Mouse (Mus musculus): Measurements from ENCODE around the gene Vps8. TPM values are rescaled to one million over a fixed set of nuclear protein-coding genes. Genes with fewer than 3 reads are reported as not detected.

Gene Vps8
- polyA plus RNA-seq (2015; fragmentation: Nextera tagmentation; extraction: Ambion mirVana), result 21.6 and 25.6 TPM in 2 replicates

DNA sequence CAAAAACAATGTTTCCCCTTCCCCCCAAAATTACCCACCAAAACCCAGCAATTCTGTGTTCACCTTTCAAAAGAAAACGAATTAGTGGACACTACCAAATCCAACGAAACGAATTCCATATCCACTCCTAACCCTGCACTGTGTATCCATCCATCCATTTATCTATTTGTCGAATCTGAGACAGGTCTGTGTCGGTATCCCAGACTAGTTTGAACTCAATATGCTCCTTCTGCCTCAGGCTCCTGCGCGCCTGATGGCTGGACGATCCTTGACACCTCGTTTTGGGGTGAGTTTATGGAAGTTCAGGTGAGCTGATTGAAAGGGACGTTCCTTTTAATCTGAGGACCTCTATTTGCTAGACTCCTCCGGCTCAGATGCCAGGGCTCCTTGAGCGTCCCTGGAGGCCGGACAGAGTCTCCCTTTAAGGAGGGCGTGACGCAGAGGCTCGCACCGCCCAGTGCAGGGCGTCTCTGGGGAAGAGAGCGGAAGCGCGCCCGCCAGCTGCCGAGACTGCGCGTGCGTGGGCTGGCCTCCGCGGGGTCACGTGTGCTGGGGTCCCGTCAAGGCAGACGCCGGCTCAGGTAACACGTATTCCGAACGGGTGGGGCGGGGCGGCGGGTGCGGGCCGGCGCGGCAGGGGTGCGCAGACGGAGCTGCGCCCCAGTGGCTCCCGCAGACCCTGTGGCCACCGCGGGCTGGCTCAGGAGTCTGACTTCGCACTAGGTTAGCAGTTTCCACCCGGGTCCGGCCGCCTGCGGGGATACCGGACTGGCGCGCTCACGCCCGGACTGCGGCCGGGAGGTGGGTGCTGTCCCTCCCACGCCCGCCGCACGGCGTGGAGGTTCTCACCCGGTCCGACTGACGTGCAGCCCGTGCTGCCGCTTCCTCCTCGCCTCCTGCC is at the start of gene Vps8:
TSS of gene Vps8 (plus strand) at position 474 of the 901 bp plus-strand sequence.
- Histone ChIP-seq H3K27me3 (ENCODE audit: insufficient read depth, low read length) (no peaks in the 10 kb centered on the region), H3K4me2 (replicated peaks; ENCODE audit: low read depth, low read length) (peak within 1 kb of the TSS; percentile 96), H3K4me3 (ENCODE audit: low read length) (peak within 1 kb of the TSS; percentile 89), H3K9me3 (ENCODE audit: low read length) (no peaks in the 10 kb centered on the region), H3K27ac (ENCODE audit: low read length) (peak within 1 kb of the TSS; percentile 83), H3K4me1 (ENCODE audit: insufficient read depth, low read length) (peaks cover 8% of the 10 kb centered on the region), H3K9ac (replicated peaks; ENCODE audit: low read length) (peak within 1 kb of the TSS; percentile 92), H3K36me3 (ENCODE audit: insufficient read depth, low read length) (no peaks in the 10 kb centered on the region)
- ATAC-seq (ENCODE audit: low FRiP score, low TSS enrichment), result peak; percentile 99
- WGBS, result under 1% methylated on average over 65 of the region's 71 CpGs

DNA sequence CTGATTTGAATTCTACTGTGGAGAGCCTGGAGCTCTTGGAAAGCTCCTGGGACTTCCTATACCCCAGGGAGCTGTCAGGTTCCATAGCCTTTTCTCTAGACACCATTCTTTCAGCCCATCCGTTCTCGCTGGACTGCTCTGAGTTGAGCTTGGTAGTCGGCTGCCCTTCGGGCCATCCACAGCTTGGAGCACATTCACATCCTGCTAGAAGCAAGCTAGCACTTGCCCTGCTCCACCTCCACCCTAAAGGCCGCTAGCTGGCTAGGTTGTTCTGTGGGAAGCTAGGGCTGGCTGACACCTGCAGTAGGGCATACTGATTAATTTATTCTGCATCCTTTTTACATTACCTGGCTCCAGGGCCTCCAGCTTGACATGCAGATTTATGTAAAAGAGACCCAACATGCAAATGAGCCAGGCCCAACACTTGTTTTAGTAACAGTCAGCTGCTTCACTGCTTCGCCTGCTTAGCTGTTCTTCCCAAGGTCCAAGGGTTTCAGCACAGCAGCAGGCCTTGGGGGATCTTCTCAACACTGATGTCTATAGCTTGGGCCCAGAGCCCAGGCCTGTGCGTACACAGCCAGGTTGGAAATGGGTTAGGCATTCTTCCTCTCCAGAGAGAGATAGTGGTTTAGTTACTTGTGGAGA is 49.5 kb upstream of the Vps8 start:
- ATAC-seq (ENCODE audit: low FRiP score, low TSS enrichment), result no peak
- no peaks in the 10 kb centered on the region for H3K36me3 ChIP-seq (ENCODE audit: insufficient read depth, low read length)
- H3K27me3 ChIP-seq (ENCODE audit: insufficient read depth, low read length), result no peaks in the 10 kb centered on the region
- peaks cover 17% of the 10 kb centered on the region for H3K4me1 ChIP-seq (ENCODE audit: insufficient read depth, low read length)
- no peak overlapping the region for H3K4me2 ChIP-seq (replicated peaks; ENCODE audit: low read depth, low read length)
- H3K27ac ChIP-seq (ENCODE audit: low read length), result no peak overlapping the region
- WGBS, result 68% methylated on average over 7 of the region's 7 CpGs
- H3K4me3 ChIP-seq (ENCODE audit: low read length), result no peak overlapping the region
- no peaks in the 10 kb centered on the region for H3K9me3 ChIP-seq (ENCODE audit: low read length)
- H3K9ac ChIP-seq (replicated peaks; ENCODE audit: low read length), result no peak overlapping the region

DNA sequence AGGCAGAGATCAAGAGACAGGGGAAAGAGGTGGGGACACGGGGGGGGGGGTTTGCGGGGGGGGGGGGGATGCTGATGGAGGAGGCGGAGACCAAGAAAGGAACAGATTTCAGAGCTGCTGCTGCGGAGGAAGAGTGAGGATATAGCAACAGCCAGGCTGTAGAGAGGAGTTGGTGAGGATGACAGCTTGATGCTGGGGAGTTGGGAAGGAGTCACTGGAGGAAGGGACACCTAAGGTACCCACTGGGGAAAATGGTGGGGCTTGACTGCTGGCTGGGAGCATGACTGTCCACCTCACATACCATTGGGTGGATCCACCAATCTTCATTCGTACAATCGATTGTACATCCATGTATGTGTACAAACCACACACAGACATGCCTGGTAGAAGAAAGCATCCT is 48.9 kb upstream of the Vps8 start:
- WGBS, result 89% methylated on average over 4 of the region's 6 CpGs
- H3K4me1 ChIP-seq (ENCODE audit: insufficient read depth, low read length), result peaks cover 17% of the 10 kb centered on the region
- no peak for ATAC-seq (ENCODE audit: low FRiP score, low TSS enrichment)

DNA sequence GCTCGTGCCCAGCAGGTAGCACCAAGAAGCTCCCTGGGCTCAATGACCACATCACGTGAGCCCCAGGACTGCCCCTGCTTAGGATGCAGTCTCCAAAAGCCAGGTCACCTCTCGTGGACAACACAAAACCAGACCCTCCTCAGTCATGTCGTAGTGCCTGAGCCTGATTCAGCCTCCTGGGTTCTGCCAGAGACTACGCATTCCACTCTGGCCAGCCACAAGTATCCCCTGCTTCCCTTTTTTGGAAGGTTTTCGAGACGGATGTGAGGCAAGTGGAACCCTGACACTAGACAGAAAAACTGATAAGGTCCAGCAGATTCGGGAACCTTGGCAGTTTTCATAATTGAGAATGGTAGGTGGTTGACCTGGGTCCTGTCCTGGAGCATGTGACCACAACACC is 47.8 kb upstream of the Vps8 start:
- 86% methylated on average over 8 of the region's 8 CpGs for WGBS
- Histone ChIP-seq H3K4me2 (replicated peaks; ENCODE audit: low read depth, low read length) (no peak overlapping the region), H3K27me3 (ENCODE audit: insufficient read depth, low read length) (no peaks in the 10 kb centered on the region; the same call in 1 of the 2 replicates), H3K4me1 (ENCODE audit: insufficient read depth, low read length) (peaks cover 17% of the 10 kb centered on the region), H3K36me3 (ENCODE audit: insufficient read depth, low read length) (no peaks in the 10 kb centered on the region), H3K27ac (ENCODE audit: low read length) (no peak overlapping the region), H3K4me3 (ENCODE audit: low read length) (no peak overlapping the region), H3K9ac (replicated peaks; ENCODE audit: low read length) (no peak overlapping the region), H3K9me3 (ENCODE audit: low read length) (no peaks in the 10 kb centered on the region)
- ATAC-seq (ENCODE audit: low FRiP score, low TSS enrichment), result no peak

More for the DNA sequence above, 48.9 kb upstream of the Vps8 start:
- H3K4me2 ChIP-seq (replicated peaks; ENCODE audit: low read depth, low read length), result no peak overlapping the region
- no peak overlapping the region for H3K9ac ChIP-seq (replicated peaks; ENCODE audit: low read length)
- H3K27ac ChIP-seq (ENCODE audit: low read length), result no peak overlapping the region
- H3K27me3 ChIP-seq (ENCODE audit: insufficient read depth, low read length), result no peaks in the 10 kb centered on the region
- H3K4me3 ChIP-seq (ENCODE audit: low read length), result no peak overlapping the region
- H3K36me3 ChIP-seq (ENCODE audit: insufficient read depth, low read length), result no peaks in the 10 kb centered on the region
- H3K9me3 ChIP-seq (ENCODE audit: low read length), result no peaks in the 10 kb centered on the region

DNA sequence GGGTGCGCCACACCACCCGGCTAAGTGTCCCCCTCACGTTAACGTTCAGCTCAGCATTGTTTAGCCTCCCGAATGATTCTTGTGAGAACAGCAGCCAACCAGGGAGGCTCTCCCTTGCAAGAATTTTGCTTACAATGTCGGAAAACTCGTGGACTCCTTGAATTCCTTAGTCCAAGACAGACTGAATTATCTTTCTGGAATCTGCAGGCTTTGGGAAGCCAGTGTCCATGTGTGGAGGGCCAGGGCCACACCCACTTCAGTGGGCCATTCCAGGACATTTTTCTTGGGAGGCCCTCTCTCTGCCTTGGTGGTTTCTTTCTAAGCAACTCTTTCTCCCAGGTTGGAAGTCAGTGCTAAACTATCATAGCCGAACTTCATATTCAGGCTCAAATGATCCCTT is 46.6 kb upstream of the Vps8 start:
- 77% methylated on average over 8 of the region's 8 CpGs for WGBS
- Histone ChIP-seq H3K36me3 (ENCODE audit: insufficient read depth, low read length) (no peaks in the 10 kb centered on the region), H3K4me2 (replicated peaks; ENCODE audit: low read depth, low read length) (no peak overlapping the region), H3K4me3 (ENCODE audit: low read length) (no peak overlapping the region), H3K27ac (ENCODE audit: low read length) (peak overlapping the region; percentile 80; the same call in 1 of the 2 replicates), H3K9me3 (ENCODE audit: low read length) (no peaks in the 10 kb centered on the region), H3K4me1 (ENCODE audit: insufficient read depth, low read length) (peaks cover 17% of the 10 kb centered on the region), H3K9ac (replicated peaks; ENCODE audit: low read length) (no peak overlapping the region), H3K27me3 (ENCODE audit: insufficient read depth, low read length) (no peaks in the 10 kb centered on the region; the same call in 1 of the 2 replicates)
- no peak for ATAC-seq (ENCODE audit: low FRiP score, low TSS enrichment)

DNA sequence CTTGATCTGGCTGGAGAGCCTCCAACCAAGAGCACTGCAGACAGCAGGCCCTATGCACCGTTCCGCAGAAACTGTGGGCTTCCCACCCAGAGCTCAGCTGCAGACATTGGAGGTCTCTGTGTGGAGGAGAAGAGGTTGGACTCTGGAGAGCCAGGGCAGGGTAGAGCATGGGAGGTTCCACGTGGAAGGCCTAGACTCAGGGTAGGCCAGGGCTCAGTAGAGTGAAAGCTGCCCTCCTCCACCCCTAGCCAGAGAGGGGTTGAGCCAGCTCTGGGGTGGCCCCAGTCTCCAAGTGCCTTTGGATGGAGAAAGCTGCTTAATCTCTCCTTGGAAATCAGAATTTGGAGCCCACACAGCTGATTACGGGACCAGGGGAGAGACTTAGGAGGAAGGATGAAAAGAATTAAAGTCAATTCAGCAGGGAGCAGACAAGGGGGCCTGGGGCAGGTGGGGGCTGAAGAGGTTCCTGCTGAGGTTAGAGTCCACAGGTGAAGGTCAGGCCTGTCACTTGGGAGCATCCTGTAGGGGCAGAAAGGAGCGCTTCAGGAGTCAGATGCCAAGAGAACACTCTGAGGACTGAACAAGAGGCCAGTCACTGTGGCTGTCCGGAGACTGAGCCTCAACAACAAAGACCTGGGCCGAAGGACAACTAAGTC is 45.8 kb upstream of the Vps8 start:
- Histone ChIP-seq H3K27me3 (ENCODE audit: insufficient read depth, low read length) (no peaks in the 10 kb centered on the region; the same call in 1 of the 2 replicates), H3K4me3 (ENCODE audit: low read length) (no peak overlapping the region), H3K36me3 (ENCODE audit: insufficient read depth, low read length) (no peaks in the 10 kb centered on the region), H3K27ac (ENCODE audit: low read length) (peak overlapping the region; percentile 80), H3K9ac (replicated peaks; ENCODE audit: low read length) (no peak overlapping the region), H3K9me3 (ENCODE audit: low read length) (no peaks in the 10 kb centered on the region), H3K4me1 (ENCODE audit: insufficient read depth, low read length) (peaks cover 17% of the 10 kb centered on the region), H3K4me2 (replicated peaks; ENCODE audit: low read depth, low read length) (no peak overlapping the region)
- 53% methylated on average over 7 of the region's 7 CpGs for WGBS
- peak; percentile 55 for ATAC-seq (ENCODE audit: low FRiP score, low TSS enrichment)

DNA sequence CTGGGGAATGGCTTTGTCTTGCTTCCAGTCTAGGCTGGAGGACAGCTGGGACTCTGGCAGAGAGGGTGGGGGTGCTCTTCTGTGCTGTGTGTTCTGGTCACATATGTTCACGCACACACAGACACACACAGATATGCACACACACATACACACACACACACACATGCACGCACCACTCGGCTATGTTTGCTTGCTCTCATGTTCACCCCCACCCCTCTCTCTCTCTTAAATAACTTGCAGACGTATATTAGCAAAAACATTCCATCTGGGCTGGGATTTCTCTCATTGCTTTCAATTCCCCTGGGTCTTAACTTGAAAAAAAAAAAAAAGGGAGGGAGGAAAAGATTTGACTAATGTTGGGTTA is 45.3 kb upstream of the Vps8 start:
- 47% methylated on average over 4 of the region's 4 CpGs for WGBS

DNA sequence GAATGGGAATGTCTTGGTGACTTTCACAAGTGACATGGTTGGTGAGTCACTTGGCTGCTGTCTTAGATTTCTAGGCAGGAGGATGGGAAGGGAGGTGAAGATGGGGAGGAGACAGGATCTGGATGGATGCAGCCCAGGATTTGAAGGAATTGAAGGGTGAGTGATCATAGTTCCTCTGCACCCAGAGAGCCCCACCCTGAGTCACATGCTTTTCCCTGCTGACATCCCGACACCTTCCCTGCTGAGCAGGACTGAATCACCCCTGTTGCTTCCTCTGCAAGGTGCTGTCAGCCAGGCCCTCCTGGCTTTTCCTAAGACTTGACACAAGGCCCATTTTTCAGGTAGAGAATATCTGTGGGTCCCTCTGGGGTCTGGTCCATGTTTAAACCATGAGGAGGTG is 41.4 kb upstream of the Vps8 start:
- H3K27me3 ChIP-seq (ENCODE audit: insufficient read depth, low read length), result no peaks in the 10 kb centered on the region; the same call in 1 of the 2 replicates
- H3K9ac ChIP-seq (replicated peaks; ENCODE audit: low read length), result no peak overlapping the region
- H3K9me3 ChIP-seq (ENCODE audit: low read length), result no peaks in the 10 kb centered on the region
- no peak overlapping the region for H3K4me2 ChIP-seq (replicated peaks; ENCODE audit: low read depth, low read length)
- H3K27ac ChIP-seq (ENCODE audit: low read length), result no peak overlapping the region
- ATAC-seq (ENCODE audit: low FRiP score, low TSS enrichment), result no peak
- H3K4me3 ChIP-seq (ENCODE audit: low read length), result no peak overlapping the region
- no peaks in the 10 kb centered on the region for H3K36me3 ChIP-seq (ENCODE audit: insufficient read depth, low read length)
- WGBS, result 50% methylated on average over 1 of the region's 1 CpGs
- H3K4me1 ChIP-seq (ENCODE audit: insufficient read depth, low read length), result peaks cover 27% of the 10 kb centered on the region

More for the DNA sequence above, 45.3 kb upstream of the Vps8 start:
- H3K9ac ChIP-seq (replicated peaks; ENCODE audit: low read length), result no peak overlapping the region
- ATAC-seq (ENCODE audit: low FRiP score, low TSS enrichment), result peak; percentile 55; the same call in 1 of the 2 replicates
- no peak overlapping the region for H3K4me3 ChIP-seq (ENCODE audit: low read length)
- no peaks in the 10 kb centered on the region for H3K9me3 ChIP-seq (ENCODE audit: low read length)
- peaks cover 17% of the 10 kb centered on the region for H3K4me1 ChIP-seq (ENCODE audit: insufficient read depth, low read length)
- H3K27me3 ChIP-seq (ENCODE audit: insufficient read depth, low read length), result no peaks in the 10 kb centered on the region; the same call in 1 of the 2 replicates
- H3K36me3 ChIP-seq (ENCODE audit: insufficient read depth, low read length), result no peaks in the 10 kb centered on the region
- peak overlapping the region; percentile 80 for H3K27ac ChIP-seq (ENCODE audit: low read length)
- H3K4me2 ChIP-seq (replicated peaks; ENCODE audit: low read depth, low read length), result no peak overlapping the region

DNA sequence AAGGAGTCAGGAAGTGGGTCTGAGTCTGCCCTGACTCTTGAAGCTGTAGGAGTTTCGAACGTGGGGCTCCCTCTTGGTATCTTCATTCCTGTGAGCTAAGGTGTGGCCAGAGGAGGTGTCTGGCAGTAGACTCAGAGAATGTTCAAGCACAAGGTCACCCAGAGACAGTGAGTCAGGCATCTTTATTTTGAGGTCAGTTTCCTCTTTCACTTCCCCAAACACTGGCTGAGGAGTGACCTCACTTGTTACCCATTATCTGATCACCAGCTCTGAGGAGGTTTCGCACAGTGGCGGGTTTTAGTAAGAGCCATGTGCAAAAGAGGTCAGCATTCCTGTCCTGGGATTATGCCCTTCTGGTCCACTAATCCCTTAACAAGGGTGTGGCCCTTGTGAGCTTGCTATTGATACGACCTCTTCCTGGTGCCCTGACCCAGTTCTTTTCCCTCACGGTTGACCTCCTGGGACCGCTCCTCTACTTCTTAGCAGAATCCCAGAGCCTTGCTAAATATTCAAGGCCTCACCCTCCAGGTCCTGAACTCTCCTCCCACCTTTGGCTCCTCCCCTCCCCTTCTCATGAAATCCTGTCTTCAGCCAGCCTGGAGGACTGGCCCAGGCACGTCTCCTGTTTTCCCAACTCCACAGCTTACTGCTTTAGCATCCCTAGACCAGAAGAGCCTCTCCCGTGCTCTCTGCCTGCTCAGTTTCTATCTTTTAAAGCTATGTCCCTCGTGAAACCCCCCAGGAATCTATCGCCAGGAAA is 40.6 kb upstream of the Vps8 start:
- WGBS, result 49% methylated on average over 11 of the region's 11 CpGs
- H3K4me2 ChIP-seq (replicated peaks; ENCODE audit: low read depth, low read length), result no peak overlapping the region
- ATAC-seq (ENCODE audit: low FRiP score, low TSS enrichment), result no peak

More for the DNA sequence above, 40.6 kb upstream of the Vps8 start:
- H3K36me3 ChIP-seq (ENCODE audit: insufficient read depth, low read length), result no peaks in the 10 kb centered on the region
- no peak overlapping the region for H3K9ac ChIP-seq (replicated peaks; ENCODE audit: low read length)
- peaks cover 25% of the 10 kb centered on the region for H3K4me1 ChIP-seq (ENCODE audit: insufficient read depth, low read length)
- no peaks in the 10 kb centered on the region for H3K9me3 ChIP-seq (ENCODE audit: low read length)
- no peak overlapping the region for H3K4me3 ChIP-seq (ENCODE audit: low read length)
- no peaks in the 10 kb centered on the region; the same call in 1 of the 2 replicates for H3K27me3 ChIP-seq (ENCODE audit: insufficient read depth, low read length)
- H3K27ac ChIP-seq (ENCODE audit: low read length), result no peak overlapping the region

Measured in kidney, embryonic 16.5 days (tissue).